Mouse (Mus musculus): ENCODE results near the gene Nxph2. TPM values are rescaled to one million over a fixed set of nuclear protein-coding genes. Genes with fewer than 3 reads are reported as not detected.

Nxph2 gene
- polyA plus RNA-seq (2017; shearing (Covaris generic)) = not detected

GRCm38 (mm10) chr2:23320746-23321585 lies at the start of gene Nxph2:
TSS of gene Nxph2 (plus strand) at chr2:23321246.

Other genes starting within 250 kb of the Nxph2 start
- 0.10 TPM for gene Mastl, start 165.2 kb upstream of the Nxph2 start, polyA plus RNA-seq (2017; shearing (Covaris generic))
- 64.6 TPM for gene Yme1l1, start 164.9 kb upstream of the Nxph2 start, polyA plus RNA-seq (2017; shearing (Covaris generic))
- gene 4931423N10Rik, start 113.8 kb upstream of the Nxph2 start, polyA plus RNA-seq (2017; shearing (Covaris generic)) = not detected